Mouse (Mus musculus) heart, embryonic 11.5 days (tissue): ENCODE results near the gene Fdx1l. TPM values are rescaled to one million over a fixed set of nuclear protein-coding genes. Genes with fewer than 3 reads are reported as not detected.
"Not testable (repeated sequence)": the region's sequence is repeated elsewhere in the genome, so short reads cannot be mapped to it uniquely, and the experiment has no call there.

ENCODE experiments used
- ATAC-seq: fragments of 200-750 bp; cut with Nextera tagmentation; replicated peaks from 2 replicates; pipeline ENCODE4 v1.8.0; 2017; ENCODE audit warnings: moderate library complexity; ENCODE audit not compliant: insufficient number of reproducible peaks, low FRiP score, low TSS enrichment
- H3K27ac ChIP-seq: fragments of 300-500 bp; sonication (generic); 2 replicates; pipeline ENCODE4 v1.5.1; 2014; ENCODE audit warnings: mild to moderate bottlenecking, low read depth, low read length
- H3K27me3 ChIP-seq: fragments of 300-500 bp; sonication (generic); 2 replicates; pipeline ENCODE4 v1.6.1; 2014; ENCODE audit warnings: mild to moderate bottlenecking, low read length, mixed read lengths; ENCODE audit not compliant: control insufficient read depth, insufficient read depth
- H3K36me3 ChIP-seq: fragments of 300-500 bp; sonication (generic); 2 replicates; pipeline ENCODE4 v1.6.1; 2014; ENCODE audit warnings: mild to moderate bottlenecking, low read length, moderate library complexity, mixed read lengths; ENCODE audit not compliant: control insufficient read depth, insufficient read depth
- H3K4me1 ChIP-seq: fragments of 300-500 bp; sonication (generic); 2 replicates; pipeline ENCODE4 v1.6.1; 2014; ENCODE audit warnings: low read length; ENCODE audit not compliant: control insufficient read depth, insufficient read depth
- H3K4me2 ChIP-seq: fragments of 300-500 bp; sonication (generic); 2 replicates; pipeline ENCODE4 v1.6.1; 2014; ENCODE audit warnings: mild to moderate bottlenecking, moderate library complexity
- H3K4me3 ChIP-seq: fragments of 300-500 bp; sonication (generic); 2 replicates; pipeline ENCODE4 v1.5.1; 2014; ENCODE audit warnings: low read depth, low read length
- H3K9ac ChIP-seq: fragments of 300-500 bp; sonication (generic); 2 replicates; pipeline ENCODE4 v1.6.1; 2014; ENCODE audit warnings: mild to moderate bottlenecking, low read depth, low read length, moderate library complexity
- H3K9me3 ChIP-seq: fragments of 300-500 bp; sonication (generic); replicated peaks from 2 replicates; pipeline ENCODE4 v1.6.1; 2016; ENCODE audit warnings: low read length; ENCODE audit not compliant: control insufficient read depth
- WGBS: fragments of 180-500 bp; shearing (Covaris S2); extraction: QIAGEN DNeasy Blood & Tissue Kit; methylation state at CpG from one replicate; pipeline ENCODE4 v1.1.7; 2014; ENCODE audit not compliant: insufficient replicate concordance; 5-methylcytosine and 5-hydroxymethylcytosine counted together
- polyA plus RNA-seq: library from polyadenylated mRNA; unstranded; fragments of >200 nt; fragmentation: Nextera tagmentation; extraction: Ambion mirVana; gene quantifications from 2 replicates; pipeline ENCODE4 v1.2.1, GENCODE M21; 2014

The Fdx1l gene
- polyA plus RNA-seq, 1 experiment from 2014 or later: 58.2 TPM

GRCm38 (mm10) chr9:21045235-21045634, 28.2 kb downstream of the Fdx1l start:
- Histone ChIP-seq H3K9ac (no peak overlapping the region), H3K27ac (no peak overlapping the region), H3K4me1 (no peaks in the 10 kb centered on the region), H3K4me3 (no peak overlapping the region), H3K9me3 (no peaks in the 10 kb centered on the region), H3K36me3 (no peaks in the 10 kb centered on the region), H3K4me2 (no peak overlapping the region), H3K27me3 (peaks cover 7% of the 10 kb centered on the region)
- 78% methylated on average over 3 of the region's 3 CpGs for WGBS
- no peak for ATAC-seq

- not testable (repeated sequence) for H3K9ac ChIP-seq, H3K27ac ChIP-seq, H3K4me3 ChIP-seq, H3K4me2 ChIP-seq, H3K4me1 ChIP-seq, ATAC-seq, H3K36me3 ChIP-seq, H3K9me3 ChIP-seq
- 80% methylated on average over 1 of the region's 1 CpGs for WGBS
- H3K27me3 ChIP-seq: peaks cover 12% of the 10 kb centered on the region
Measured at GRCm38 (mm10) chr9:21044785-21045184, 28.6 kb downstream of the Fdx1l start.

GRCm38 (mm10) chr9:21043563-21043962, 29.9 kb downstream of the Fdx1l start:
- Histone ChIP-seq H3K4me2 (no peak overlapping the region), H3K27ac (no peak overlapping the region), H3K27me3 (peaks cover 17% of the 10 kb centered on the region), H3K9me3 (no peaks in the 10 kb centered on the region), H3K36me3 (no peaks in the 10 kb centered on the region), H3K4me1 (no peaks in the 10 kb centered on the region), H3K4me3 (no peak overlapping the region), H3K9ac (no peak overlapping the region)
- no peak for ATAC-seq
- 76% methylated on average over 4 of the region's 4 CpGs for WGBS

- no peak overlapping the region for H3K27ac ChIP-seq
- no peaks in the 10 kb centered on the region for H3K9me3 ChIP-seq
- H3K27me3 ChIP-seq: peaks cover 36% of the 10 kb centered on the region
- H3K4me3 ChIP-seq: no peak overlapping the region
- peaks cover 16% of the 10 kb centered on the region for H3K4me1 ChIP-seq
- H3K36me3 ChIP-seq: no peaks in the 10 kb centered on the region
- WGBS: 40% methylated on average over 4 of the region's 4 CpGs
- no peak for ATAC-seq
- no peak overlapping the region for H3K4me2 ChIP-seq
- no peak overlapping the region for H3K9ac ChIP-seq
Measured at GRCm38 (mm10) chr9:21041308-21041707, 32.1 kb downstream of the Fdx1l start.

GRCm38 (mm10) chr9:21039779-21040178, 33.6 kb downstream of the Fdx1l start:
- Histone ChIP-seq H3K27ac (no peak overlapping the region), H3K4me1 (peaks cover 17% of the 10 kb centered on the region), H3K4me3 (no peak overlapping the region), H3K4me2 (no peak overlapping the region), H3K27me3 (peaks cover 51% of the 10 kb centered on the region), H3K9ac (no peak overlapping the region), H3K36me3 (no peaks in the 10 kb centered on the region), H3K9me3 (no peaks in the 10 kb centered on the region)
- WGBS: 56% methylated on average over 3 of the region's 3 CpGs
- no peak for ATAC-seq

- Histone ChIP-seq H3K27me3 (peaks cover 73% of the 10 kb centered on the region), H3K27ac (no peak overlapping the region), H3K4me3 (peak overlapping the region; percentile 32), H3K4me1 (peaks cover 24% of the 10 kb centered on the region), H3K36me3 (no peaks in the 10 kb centered on the region), H3K4me2 (peak overlapping the region; percentile 59), H3K9me3 (no peaks in the 10 kb centered on the region), H3K9ac (peak overlapping the region; percentile 52)
- ATAC-seq: no peak; the same call in 1 of the 2 replicates
- 2% methylated on average over 31 of the region's 31 CpGs for WGBS
Measured at GRCm38 (mm10) chr9:21037481-21037891, 35.9 kb downstream of the Fdx1l start.

- H3K4me3 ChIP-seq: peak overlapping the region; percentile 32
- H3K9ac ChIP-seq: no peak overlapping the region
- H3K36me3 ChIP-seq: no peaks in the 10 kb centered on the region
- no peak overlapping the region for H3K27ac ChIP-seq
- no peaks in the 10 kb centered on the region for H3K9me3 ChIP-seq
- peaks cover 81% of the 10 kb centered on the region for H3K27me3 ChIP-seq
- ATAC-seq: no peak
- peak overlapping the region; percentile 59 for H3K4me2 ChIP-seq
- WGBS: 2% methylated on average over 22 of the region's 22 CpGs
- H3K4me1 ChIP-seq: peaks cover 30% of the 10 kb centered on the region
Measured at GRCm38 (mm10) chr9:21036666-21037065, 36.7 kb downstream of the Fdx1l start.

- WGBS: 8% methylated on average over 20 of the region's 20 CpGs
- ATAC-seq: no peak
- peak overlapping the region; percentile 32 for H3K4me3 ChIP-seq
- H3K4me2 ChIP-seq: peak overlapping the region; percentile 59; the same call in 1 of the 2 replicates
- peaks cover 34% of the 10 kb centered on the region for H3K4me1 ChIP-seq
- no peak overlapping the region for H3K27ac ChIP-seq
- H3K36me3 ChIP-seq: no peaks in the 10 kb centered on the region
- peaks cover 86% of the 10 kb centered on the region for H3K27me3 ChIP-seq
- H3K9me3 ChIP-seq: no peaks in the 10 kb centered on the region
- no peak overlapping the region for H3K9ac ChIP-seq
Measured at GRCm38 (mm10) chr9:21036161-21036560, 37.3 kb downstream of the Fdx1l start.

GRCm38 (mm10) chr9:21035586-21035985, 37.8 kb downstream of the Fdx1l start:
- 22% methylated on average over 9 of the region's 9 CpGs for WGBS
- no peak for ATAC-seq
- Histone ChIP-seq H3K27me3 (peaks cover 86% of the 10 kb centered on the region), H3K27ac (no peak overlapping the region), H3K9ac (no peak overlapping the region), H3K4me2 (no peak overlapping the region), H3K4me1 (peaks cover 38% of the 10 kb centered on the region), H3K4me3 (no peak overlapping the region; the same call in 1 of the 2 replicates), H3K36me3 (no peaks in the 10 kb centered on the region), H3K9me3 (no peaks in the 10 kb centered on the region)
